Mouse (Mus musculus): ENCODE data around the gene Stox2. TPM values are rescaled to one million over a fixed set of nuclear protein-coding genes. Genes with fewer than 3 reads are reported as not detected.
A peak's percentile ranks its signal among the peaks of the same experiment; 100 is the strongest.

The Stox2 gene
- total RNA-seq, 2 experiments from 2014 or later, result 84.8 to 87.1 TPM

GRCm38 (mm10) chr8:47355340-47355906 is 90.7 kb downstream of the Stox2 start:
- DNase-seq (ENCODE audit: low spot score in 2 of 2), result no peak

- peak in 1 of 2 experiments; percentile 23 for DNase-seq (ENCODE audit: low spot score in 2 of 2)
These were observed 91.5 kb downstream of the Stox2 start for GRCm38 (mm10) chr8:47354523-47355168.

- DNase-seq (ENCODE audit: low spot score in 2 of 2), result no peak
These were observed 94.1 kb downstream of the Stox2 start for GRCm38 (mm10) chr8:47351914-47352701.

- DNase-seq (ENCODE audit: low spot score in 2 of 2), result no peak
These were observed 97.1 kb downstream of the Stox2 start for GRCm38 (mm10) chr8:47349082-47349481.

DNA sequence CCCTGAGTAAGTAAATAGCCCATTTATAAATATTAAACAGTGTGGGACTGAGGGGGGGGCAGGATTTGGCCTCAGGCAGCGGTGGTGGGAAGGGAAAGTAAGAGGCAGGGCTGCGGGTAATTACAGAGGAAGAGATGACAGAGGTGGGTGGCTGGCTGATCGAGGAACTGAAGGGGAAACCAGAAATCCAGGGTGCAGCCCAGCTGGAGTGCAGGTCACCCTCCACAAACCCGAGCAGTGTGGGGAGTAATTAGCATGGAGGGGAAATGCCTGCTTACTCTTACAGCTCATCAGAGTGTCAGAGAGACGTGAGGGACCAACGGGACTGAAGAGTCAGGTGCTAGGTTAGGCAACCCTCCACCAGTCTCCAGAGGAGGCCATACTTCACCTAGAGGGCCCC is 98.4 kb downstream of the Stox2 start:
- DNase-seq (ENCODE audit: low spot score in 2 of 2), result no peak

DNA sequence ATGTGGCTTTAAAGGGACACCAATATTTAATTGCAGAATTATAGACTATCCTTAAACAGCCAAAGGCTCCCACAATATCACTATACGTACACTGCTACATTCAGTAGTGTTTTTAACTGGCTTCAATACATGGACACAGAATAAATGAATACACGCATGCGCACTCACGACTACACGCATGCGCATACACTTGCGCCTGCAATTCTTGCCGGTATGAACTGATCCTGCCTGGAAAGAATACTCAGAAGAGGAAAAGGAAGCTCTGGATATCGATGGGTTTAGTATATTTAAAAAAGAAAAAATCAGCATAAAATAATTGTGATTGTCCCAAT is 100.4 kb downstream of the Stox2 start:
- peak; percentile 82 to 96 for DNase-seq (ENCODE audit: low spot score in 2 of 2)

- no peak for DNase-seq (ENCODE audit: low spot score in 2 of 2)
These were observed 100.9 kb downstream of the Stox2 start for GRCm38 (mm10) chr8:47345085-47345771.

DNA sequence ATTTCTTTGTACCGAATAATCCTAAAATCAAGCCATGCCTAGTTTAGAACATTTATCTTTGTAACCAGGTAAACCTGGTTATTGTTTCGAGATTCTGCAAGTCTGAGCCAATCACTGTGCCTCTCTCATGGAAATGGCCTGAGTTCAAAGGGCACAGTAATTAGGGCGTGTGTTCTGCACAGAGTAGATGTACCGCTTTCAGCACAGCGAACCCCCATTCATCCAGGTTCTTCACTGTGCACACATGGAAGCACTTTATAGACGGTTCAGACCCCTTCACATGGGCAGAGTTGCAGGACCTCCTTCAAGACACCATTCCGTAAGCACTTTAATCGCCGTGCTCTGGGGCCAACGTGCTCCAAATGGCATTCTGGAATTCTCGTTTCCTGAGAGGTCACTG is 104.7 kb downstream of the Stox2 start:
- no peak for DNase-seq (ENCODE audit: low spot score in 2 of 2)

DNA sequence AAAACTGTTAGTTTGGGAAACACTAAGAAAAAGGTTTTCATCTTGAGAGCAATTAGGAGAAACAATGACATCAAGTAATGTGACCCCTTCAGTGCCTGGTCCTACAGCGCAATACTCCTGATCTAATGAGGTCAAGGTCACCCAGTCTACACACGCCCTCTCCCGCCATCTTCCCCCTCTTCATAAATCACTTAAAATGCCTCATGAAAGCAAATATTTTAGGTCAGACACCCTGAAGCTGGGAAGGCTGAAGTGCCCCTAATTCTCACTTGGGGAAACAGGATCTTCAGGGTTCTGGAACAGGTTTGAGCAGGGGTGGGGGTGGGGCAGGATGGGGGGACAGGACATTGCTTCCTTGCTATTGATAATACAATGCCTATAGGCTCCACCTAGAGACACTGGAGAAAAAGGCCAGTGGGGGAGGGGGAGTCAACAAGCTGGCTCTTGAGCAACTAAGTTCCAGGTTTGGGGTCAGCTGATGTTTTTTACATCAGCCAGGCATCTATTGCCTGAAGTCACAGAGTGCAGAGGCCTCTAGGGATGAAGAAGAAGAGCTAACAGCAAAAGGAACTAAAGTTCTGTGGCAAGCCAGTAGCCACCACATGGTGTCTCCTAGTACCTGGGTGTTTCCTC is 107.4 kb downstream of the Stox2 start:
- DNase-seq (ENCODE audit: low spot score in 2 of 2), result no peak

DNA sequence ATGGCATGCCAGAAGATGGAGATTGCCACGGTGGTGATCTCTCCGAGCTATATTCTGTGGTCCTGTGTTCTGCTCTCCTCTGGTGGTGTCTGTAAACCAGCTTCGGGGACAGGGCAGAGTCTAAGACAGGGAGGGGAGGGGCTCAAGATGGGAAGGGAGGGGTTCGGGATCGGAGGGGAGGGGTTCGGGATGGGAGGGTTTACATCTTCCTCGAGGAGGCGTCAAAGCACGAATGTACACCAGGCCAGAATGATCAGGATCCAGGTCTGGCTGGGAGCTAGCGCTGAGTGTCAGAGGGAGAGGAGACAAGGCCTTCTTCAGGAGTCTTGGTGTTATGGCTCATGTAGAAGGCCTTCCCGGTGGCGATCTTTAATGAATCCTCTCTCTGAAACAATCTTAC is 109.7 kb downstream of the Stox2 start:
- DNase-seq (ENCODE audit: low spot score in 2 of 2), result no peak

- DNase-seq (ENCODE audit: low spot score in 2 of 2), result no peak
These were observed 110.2 kb downstream of the Stox2 start for GRCm38 (mm10) chr8:47335940-47336339.

GRCm38 (mm10) chr8:47334223-47334757 is 111.9 kb downstream of the Stox2 start:
- DNase-seq (ENCODE audit: low spot score in 2 of 2), result peak; percentile 86 to 93

- no peak for DNase-seq (ENCODE audit: low spot score in 2 of 2)
These were observed 113.2 kb downstream of the Stox2 start for GRCm38 (mm10) chr8:47332941-47333340.

- DNase-seq (ENCODE audit: low spot score in 2 of 2), result no peak
These were observed 115.2 kb downstream of the Stox2 start for GRCm38 (mm10) chr8:47330982-47331381.

- DNase-seq (ENCODE audit: low spot score in 2 of 2), result no peak
These were observed 119.8 kb downstream of the Stox2 start for GRCm38 (mm10) chr8:47326348-47326747.

DNA sequence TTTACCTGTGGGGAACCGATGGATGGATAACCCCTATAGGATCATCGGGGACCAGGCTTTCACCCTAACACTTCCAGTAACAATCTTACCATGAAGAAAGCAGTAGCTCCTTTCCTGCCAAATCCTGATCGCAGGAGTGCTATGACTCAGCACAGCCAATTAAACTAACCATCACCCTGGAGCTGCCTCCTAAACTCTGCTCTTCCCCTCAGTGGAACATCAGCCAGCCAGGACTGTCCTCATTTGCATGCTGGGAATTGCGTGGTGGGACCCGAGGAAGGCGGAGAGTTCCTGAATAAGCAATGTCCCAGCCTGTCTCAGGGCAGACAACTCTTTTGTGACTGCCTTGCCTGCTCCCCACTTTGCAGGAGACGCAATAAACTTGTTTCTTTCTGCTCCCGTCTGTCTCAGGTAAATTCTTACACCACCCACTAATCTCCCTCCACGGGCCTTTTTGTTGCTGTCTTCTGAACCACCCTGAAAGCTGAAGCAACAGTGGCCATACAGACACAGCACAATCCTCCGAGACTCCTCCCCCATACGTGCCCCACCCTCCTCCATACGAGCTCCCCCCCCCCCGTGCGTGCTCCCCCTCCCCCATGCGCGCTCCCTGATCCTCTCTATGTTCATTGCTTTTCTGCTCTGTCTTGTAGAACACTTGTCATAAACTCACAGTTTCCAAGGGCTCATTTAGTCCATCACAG is 121.9 kb downstream of the Stox2 start:
- DNase-seq (ENCODE audit: low spot score in 2 of 2), result peak in 1 of 2 experiments; percentile 19

DNA sequence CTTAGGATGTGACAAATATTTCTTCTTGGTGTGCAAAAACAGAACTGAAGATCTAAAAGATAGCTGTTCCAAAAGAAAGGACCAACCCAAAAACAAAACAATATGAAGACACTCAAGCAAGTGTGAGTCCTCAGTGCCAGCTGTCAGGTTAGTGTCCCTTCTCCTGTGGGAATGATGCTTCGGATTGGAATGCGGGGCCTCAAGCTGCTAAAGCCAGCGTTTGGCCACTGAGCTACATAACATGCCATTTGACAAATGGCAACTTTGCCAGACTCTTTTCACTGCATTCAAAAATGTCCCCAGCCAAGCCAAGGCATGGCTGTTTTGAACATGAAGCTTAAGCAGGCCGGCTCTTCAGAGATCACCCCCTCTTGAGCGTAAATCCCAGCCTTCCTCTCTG is 124.9 kb downstream of the Stox2 start:
- no peak for DNase-seq (ENCODE audit: low spot score in 2 of 2)

- DNase-seq (ENCODE audit: low spot score in 2 of 2), result no peak
These were observed 125.5 kb downstream of the Stox2 start for GRCm38 (mm10) chr8:47320707-47321106.

DNA sequence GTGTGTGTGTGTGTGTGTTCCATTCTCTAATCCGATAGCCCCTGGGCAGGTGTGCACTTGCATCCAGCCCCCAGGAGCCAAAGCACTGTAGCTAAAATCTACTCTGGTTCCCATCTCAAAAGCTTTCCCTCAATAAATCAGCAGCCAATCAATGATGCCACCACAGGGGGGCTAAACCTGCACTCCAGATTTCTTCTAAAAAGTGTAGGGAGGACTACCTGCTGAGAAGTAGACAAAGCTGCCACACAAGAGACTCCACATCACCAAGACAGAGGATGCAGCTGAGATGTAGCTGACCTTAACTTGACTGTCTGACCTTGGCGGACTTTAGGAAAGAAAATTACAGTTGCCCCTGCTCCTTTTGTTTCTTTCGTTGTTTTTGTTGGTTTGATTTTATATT is 127.7 kb downstream of the Stox2 start:
- DNase-seq (ENCODE audit: low spot score in 2 of 2), result no peak

- no peak for DNase-seq (ENCODE audit: low spot score in 2 of 2)
These were observed 138.0 kb downstream of the Stox2 start for GRCm38 (mm10) chr8:47308176-47308575.

- no peak for DNase-seq (ENCODE audit: low spot score in 2 of 2)
These were observed 139.8 kb downstream of the Stox2 start for GRCm38 (mm10) chr8:47306372-47306771.

All from layer of hippocampus, adult 18-20 months (tissue).